Mouse (Mus musculus): ENCODE data around the gene Nyap1. TPM values are rescaled to one million over a fixed set of nuclear protein-coding genes. Genes with fewer than 3 reads are reported as not detected.
"Not testable (repeated sequence)": the region's sequence is repeated elsewhere in the genome, so short reads cannot be mapped to it uniquely, and the experiment has no call there.

Gene Nyap1
- total RNA-seq, 2 experiments from 2014 or later, result not detected

DNA sequence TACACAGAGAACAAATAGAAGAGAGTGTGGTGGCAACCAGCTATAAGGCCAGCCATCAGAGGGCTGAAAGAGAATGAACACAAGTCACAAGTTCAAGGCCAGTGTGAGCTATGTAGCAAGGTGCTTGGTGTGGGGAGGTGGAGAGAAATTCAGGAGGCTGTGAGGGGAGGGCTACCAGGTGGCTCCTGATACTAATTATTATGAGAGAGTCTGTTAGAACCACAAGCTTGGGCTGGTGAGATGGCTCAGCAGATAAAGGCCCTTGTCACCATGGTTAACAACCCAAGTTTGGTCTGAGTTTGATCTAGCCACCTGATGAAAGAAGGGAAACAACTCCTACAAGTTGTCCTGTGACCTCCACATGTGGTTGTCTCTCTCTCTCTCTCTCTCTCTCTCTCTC, 31.3 kb upstream of the Nyap1 start:
- ATAC-seq (replicated peaks; ENCODE audit: poor library complexity, severe bottlenecking), result no peak

DNA sequence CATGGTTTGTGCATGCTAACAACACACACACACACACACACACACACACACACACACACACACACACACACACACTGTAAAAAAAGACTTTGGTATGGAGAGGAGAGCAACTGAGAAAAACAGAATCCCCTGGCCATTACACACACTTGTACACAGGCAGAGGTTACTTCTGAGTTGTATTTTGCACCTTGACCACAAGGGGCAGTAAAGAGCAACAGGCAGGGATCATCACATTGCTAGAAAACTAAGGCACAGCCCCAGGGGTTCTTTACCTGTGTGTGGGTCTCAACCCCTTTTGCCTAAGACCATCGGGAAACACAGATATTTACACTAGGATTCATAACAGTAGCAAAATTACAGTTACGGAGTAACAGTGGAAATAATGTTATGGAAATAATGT, 29.3 kb upstream of the Nyap1 start:
- ATAC-seq (replicated peaks; ENCODE audit: poor library complexity, severe bottlenecking), result peak; percentile 78

DNA sequence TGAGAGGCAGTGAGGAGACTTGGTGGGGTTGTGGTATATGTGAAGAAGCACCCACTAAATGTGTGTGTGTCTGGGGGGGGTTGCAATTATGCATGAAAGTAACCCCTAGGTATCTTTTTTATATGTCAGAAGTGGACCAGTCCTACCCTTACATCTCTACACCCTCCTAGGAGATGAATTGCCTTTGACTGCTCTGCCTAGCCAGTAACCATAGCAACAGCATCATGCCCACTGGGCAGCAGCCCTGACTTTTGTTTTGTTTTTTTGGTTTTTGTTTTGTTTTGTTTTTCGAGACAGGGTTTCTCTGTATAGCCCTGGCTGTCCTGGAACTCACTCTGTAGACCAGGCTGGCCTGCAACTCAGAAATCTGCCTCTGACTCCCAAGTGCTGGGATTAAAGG, 27.1 kb upstream of the Nyap1 start:
- ATAC-seq (replicated peaks; ENCODE audit: poor library complexity, severe bottlenecking), result no peak

DNA sequence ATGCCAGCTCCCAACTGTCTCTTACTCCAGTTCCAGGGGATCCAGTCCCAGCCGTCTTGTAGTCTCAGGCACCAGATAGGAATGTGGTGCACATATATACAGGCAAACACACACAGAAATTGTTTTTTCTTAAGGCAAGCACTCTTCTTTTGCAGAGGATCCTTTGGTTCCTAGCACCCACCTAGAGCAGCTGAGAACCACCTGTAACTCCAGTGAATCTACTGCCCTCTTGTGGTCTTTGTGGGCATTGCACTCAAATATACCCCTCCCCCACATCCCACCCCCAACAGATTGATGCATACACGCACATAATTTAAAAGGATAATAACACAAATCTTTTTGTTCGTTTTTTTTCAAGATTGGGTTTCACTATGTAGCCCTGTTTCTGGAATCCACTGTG, 24.9 kb upstream of the Nyap1 start:
- no peak for ATAC-seq (replicated peaks; ENCODE audit: poor library complexity, severe bottlenecking)

DNA sequence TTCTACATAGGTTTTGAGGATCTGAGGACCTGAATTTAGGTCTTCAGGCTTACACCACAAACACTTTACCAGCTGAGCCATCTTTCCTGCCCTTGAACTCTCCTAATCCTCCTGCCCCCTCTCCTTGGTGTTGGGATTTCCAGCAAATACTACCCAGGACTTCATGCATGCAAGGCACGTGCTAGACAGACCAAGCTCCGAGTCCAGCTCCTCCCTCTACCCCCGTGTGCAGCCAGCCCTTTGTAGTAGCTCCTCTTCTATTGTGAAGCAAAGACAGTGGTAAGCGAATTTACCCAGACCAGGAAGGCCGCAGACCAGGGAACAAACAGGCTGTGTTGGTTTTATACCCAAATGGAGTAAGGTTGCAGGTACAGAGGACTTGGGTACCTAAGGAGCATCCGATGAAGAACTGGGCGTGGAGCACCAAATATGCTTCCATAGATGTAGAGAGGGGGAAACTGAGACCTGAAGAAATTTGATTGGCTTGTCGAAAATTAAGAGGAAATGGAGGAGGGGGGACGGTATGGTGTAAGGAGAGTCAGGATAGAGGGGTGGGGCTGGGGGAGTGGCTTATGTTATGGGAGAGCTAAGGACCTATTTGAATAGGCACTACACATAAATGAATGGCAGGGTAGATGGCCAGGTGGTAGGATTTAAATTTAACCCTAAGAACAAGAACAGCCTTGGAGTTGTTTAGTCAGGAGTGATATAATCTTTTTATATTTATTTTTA, 23.4 kb upstream of the Nyap1 start:
- no peak for ATAC-seq (replicated peaks; ENCODE audit: poor library complexity, severe bottlenecking)

DNA sequence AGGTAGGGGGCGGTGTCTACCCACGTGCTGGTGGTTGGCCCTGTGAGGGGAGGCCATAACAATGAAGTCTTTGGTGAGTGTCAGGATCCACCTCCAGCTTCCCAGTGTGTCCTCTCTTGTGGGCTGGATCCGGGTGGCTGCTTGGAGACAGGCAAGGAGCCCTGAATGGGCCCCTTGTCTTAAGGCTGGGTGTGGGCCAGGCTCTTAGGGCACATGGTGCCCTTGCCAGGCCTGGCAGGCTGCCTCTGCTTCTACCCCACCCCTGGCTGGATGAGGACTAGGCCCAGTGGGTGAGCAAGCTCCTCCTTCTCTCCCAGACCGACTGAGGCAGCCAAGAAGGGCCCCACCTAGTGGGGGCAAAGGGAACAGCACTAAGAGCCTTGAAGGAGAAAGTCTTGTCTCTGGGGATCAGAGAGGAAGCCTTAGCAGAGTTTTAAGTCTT, 18.6 kb upstream of the Nyap1 start:
- peak; percentile 87 for ATAC-seq (replicated peaks; ENCODE audit: poor library complexity, severe bottlenecking)

DNA sequence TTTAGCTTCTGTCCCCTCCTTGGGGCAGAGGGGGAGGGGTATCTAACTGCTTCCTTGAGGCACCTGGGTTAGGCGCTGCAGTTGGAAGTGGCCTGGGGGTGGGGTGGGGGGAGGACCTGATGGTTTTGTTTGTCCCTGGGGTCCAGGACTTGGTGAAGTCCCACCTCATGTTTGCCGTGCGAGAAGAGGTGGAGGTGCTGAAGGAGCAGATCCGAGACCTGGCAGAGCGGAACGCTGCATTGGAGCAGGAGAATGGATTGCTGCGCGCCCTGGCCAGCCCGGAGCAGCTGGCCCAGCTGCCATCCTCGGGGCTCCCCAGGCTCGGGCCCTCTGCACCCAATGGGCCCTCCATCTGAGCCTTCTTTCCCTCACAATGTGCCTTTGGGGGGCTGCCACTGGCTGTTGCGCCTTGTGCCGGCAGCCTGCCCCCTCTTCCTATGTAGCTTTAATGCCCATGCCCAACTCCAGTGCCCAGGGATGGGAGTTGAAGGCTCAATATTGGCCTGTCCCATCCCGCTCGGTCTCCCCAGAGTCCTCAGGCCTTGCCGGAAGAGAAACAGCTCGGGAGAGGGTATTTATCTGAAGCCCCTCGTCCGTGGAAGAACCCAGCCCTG, 17.6 kb upstream of the Nyap1 start:
- ATAC-seq (replicated peaks; ENCODE audit: poor library complexity, severe bottlenecking), result no peak

DNA sequence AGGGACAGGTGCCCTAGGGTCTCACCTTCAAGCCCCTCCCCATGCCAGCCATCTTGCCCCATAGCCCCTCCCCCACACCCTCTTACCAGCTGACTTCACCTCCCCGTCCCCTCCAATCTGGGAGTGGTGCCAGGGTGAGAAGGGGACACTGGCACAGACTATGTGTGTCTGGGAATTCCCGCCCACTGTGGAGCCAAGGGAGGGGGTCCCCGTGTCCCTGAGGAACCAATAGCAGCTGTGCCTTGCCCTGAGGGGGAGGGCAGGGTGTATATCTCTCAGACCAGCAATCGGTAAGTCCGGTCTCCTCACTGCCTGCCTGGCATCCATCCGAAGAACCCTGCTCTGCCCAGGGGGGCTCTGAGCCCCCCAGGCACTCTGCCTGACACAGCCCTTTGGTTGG, 16.5 kb upstream of the Nyap1 start:
- ATAC-seq (replicated peaks; ENCODE audit: poor library complexity, severe bottlenecking), result no peak

DNA sequence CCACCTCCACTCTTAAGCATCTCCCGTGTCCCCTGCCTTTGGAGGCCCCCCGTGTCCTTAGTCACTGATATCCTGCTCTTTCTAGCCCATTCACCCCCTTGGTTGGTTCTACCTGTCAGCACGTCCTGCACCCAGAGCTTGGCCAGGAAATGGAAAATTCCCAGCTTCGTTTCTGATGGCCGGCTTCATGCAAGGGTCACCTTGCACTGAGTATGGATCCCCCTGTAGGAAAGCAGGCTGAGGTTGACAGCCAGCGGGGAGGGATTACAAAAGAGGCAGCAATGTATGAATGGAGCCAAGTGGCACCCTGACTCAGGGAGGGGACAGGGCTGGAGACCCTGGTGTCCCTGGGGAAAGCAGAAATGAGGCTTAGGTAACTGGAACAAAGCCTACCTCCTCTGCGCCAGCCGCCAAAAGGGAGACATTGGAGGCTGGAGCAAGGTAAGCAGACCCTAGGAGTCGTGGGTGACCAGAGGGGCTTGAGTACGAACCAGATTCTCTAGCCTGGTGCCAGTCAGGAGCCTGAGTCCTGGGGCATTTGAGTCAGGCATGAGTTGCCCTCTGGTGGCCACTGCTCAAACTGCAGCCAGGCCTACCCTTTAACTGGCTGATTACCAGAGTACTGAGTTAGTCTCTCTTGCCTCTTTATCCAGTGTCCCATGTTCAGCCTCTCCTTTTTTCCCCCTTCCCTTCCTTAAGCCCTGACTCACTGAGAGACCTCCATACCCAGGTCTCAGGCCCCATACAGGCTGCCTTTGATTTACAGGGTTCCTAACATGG, 15.7 kb upstream of the Nyap1 start:
- peak; percentile 67 for ATAC-seq (replicated peaks; ENCODE audit: poor library complexity, severe bottlenecking)

DNA sequence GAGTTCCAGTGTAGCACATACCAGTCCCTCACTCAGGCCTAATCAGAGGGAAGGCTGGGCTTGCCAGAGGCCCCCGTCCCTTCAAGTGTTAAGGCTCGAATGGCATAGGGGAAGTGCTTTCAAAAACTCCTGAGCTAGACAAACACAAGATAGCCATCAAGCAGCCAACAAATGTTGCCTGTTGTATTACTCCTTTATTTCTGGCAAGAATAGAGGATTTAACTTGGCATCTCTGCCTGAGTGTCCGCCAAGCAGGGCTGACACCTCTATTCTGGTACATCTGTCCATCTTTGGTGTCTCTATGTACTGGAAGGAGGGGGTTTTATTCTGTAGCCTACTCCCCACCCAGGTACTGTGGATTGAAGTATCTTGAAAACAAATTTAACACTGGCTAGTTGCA, 14.7 kb upstream of the Nyap1 start:
- ATAC-seq (replicated peaks; ENCODE audit: poor library complexity, severe bottlenecking), result no peak

DNA sequence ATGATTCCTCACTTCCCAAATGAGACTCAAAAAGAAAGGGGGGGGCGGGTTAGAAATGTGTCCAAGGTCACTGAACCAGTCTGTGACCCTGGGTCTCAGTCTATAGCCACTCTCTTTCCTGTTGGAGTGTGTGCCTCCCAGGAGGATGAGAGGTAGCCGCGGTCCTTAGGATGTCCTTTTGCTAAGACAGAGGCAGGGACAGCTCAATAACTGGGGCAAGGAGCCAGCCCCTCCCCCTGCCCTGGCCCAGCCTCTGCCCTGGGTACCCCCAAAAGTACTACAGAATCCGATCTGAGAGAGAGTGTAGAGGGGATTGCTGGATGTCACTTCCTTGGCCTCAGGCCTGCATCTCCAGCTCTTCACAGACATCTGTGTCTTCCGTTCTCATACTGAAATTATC, 14.0 kb upstream of the Nyap1 start:
- no peak for ATAC-seq (replicated peaks; ENCODE audit: poor library complexity, severe bottlenecking)

DNA sequence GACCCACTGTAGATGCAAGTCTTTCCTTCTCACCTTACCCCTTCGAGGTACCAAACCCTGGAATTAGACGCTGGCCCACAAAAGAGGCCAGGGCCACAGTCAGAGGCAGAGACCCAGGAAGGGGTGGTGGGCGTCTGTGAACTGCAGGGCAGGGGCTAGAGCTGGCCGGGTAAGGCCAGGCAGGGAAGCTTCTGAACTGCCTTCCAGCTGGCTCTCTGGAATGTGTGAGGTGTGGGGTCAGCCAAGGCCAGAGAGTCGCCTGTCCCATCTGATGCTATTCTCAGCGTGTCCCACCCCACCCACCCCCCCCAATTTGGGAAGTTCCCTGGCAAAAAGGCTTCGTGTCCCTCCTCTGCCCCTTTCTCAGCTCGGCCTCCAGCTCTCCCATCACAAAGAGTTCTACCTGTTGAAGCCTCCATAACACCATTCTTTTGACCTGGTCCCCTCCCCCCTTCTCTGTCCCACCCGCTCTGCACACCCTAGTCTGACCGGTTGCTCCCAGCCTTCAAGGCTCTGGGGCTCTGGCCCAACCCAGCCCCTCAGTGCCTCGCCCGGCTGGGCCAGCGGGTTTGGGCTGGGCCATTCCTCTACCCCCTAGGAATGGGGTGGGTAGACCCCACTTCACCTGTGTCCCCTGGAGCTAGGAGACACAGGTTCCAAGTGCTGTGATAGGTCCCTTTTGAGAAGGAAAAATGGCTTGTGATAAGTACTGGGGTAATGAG, 11.9 kb upstream of the Nyap1 start:
- no peak for ATAC-seq (replicated peaks; ENCODE audit: poor library complexity, severe bottlenecking)

DNA sequence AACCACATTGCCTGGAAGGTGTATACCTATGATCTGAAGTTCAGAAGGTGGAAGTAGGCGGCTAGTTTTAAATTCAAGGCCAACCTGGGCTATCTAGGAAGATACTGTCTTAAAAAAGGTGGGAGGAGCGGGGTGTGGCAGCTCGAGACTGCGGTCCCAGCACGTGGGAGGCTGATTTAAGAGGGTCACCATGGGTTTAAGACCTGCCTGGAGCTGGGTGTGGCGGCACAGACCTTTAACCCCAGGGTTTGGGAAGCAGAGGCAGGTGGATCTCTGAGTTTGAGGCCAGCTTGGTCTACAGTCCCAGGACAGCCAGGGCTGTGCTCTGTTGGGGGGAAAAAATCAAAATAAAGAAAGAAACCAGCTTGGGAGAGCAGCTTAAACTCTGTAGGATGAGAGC, 10.6 kb upstream of the Nyap1 start:
- no peak for ATAC-seq (replicated peaks; ENCODE audit: poor library complexity, severe bottlenecking)

DNA sequence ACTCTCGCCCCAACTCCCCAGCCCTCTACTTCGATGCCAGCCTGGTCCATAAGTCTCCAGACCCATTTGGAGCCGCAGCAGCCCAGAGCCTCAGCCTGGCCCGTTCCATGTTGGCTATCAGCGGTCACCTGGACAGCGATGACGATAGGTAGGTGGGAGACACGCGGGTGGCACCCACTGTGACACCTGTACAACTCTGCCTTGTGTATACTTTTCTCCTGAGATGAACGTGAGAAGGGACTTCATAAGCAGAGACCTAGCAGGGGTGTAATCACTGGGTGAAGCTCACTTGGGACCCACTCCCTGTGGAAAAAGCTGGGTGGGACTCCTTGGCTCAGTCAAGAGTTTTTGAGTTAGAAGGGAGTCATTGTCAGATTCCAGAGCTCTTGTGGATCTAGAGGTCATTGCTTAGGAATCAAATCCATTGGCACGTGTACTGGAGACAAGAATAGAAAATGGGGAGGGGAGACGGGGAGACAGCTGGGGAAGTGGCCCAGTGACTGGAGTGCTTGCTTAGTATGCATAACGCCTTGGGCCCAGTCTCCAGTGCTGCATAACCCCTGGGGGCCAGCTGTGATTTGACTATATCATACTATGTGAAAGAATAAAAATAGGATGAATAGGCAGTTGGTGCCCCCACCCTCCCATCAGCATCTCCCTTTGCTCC, 9.9 kb upstream of the Nyap1 start:
- ATAC-seq (replicated peaks; ENCODE audit: poor library complexity, severe bottlenecking), result no peak

DNA sequence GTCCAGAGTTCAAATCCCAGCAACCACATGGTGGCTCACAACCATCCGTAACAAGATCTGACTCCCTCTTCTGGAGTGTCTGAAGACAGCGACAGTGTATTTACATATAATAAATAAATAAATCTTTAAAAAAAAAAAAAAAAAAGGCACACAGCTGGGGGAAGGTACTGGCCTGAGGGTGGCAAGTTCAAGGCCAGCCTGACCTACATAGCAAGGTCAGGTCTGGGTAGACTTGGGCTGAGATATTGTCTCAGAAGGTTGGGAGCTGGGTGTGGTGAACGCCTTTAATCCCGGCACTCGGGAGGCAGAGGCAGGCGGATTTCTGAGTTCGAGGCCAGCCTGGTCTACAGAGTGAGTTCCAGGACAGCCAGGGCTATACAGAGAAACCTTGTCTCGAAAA, 8.8 kb upstream of the Nyap1 start:
- ATAC-seq (replicated peaks; ENCODE audit: poor library complexity, severe bottlenecking), result not testable (repeated sequence)

DNA sequence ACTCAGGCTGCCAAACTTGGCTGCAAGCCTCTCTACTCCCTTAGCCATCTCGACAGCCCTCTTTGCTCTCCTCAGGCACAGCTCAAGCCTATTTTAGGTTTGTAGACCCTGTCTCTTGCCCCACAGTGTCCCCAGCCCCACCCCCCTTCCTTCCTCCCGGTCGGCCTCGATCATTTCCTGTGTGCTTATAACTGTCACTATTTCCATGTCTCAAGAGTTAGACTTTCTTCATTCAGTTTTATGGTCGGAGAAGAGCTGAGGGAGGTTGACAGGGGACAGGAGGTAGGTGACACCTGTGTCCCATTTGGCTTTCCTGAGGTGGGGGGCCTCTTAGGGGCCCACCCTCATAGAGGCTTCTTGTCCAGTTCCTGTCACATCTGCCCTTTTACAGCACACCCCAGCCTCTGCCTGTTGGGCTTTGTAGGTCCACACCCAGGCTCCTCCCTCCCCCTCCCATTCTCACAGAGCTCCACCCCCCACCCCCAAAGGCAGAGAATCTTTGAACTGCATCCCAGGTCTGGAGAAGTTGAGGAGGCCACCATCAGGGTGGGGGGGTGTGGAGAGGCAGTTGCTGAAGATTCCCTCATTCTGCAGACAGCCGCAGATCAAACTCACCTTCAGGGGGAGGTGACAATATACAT, 7.9 kb upstream of the Nyap1 start:
- ATAC-seq (replicated peaks; ENCODE audit: poor library complexity, severe bottlenecking), result peak; percentile 29

DNA sequence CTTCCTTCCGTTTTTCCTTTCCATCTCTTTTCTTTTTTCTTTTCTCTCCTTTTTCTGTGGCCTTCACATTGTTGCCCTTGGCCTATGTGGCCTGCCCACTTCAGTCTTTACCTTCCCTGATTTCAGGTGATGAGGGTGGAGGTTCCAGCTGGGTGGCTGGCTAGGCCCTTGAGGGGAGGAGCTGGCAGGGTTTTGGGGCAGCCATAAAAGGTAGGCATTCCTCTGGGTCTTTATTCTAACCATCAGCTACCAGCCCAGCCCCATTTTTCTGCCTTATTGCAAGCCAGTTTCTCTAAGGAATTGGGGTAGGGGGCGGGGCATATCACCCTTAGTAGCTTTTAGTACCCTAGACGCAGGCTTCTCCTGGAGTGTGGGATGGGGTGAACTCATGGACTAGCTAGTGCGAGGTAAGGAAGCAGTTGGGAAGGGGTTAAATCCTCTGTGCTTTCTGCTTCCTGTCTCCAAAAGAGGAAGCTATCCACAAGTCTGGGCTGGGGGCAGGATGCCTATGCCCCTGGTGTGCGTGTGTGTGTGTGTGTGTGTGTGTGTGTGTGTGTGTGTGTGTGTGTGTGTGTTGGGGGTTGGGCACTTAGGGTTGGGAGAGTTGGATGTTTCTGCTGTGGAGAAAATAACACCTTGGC, 6.8 kb upstream of the Nyap1 start:
- ATAC-seq (replicated peaks; ENCODE audit: poor library complexity, severe bottlenecking), result peak; percentile 51

DNA sequence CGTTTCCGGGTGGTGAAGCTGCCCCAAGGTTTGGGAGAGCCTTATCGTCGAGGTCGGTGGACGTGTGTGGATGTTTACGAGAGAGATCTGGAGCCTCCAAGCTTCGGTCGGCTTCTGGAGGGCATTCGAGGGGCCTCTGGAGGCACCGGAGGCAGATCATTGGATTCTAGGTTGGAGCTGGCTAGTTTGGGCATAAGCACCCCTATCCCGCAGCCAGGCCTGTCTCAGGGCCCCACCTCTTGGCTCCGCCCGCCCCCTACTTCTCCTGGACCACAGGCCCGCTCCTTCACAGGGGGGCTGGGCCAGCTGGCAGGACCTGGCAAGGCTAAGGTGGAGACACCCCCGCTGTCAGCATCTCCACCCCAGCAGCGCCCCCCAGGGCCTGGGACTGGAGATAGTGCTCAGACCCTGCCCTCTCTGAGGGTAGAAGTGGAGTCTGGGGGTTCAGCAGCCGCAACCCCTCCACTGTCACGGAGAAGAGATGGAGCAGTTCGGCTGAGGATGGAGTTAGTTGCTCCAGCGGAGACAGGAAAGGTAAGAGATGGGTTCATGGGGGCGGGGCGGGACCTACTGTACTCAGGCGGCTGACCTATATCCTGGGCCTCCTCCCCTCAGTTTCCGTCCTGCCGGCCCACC, 6.0 kb upstream of the Nyap1 start:
- 0 out of 2 replicates have a peak, but pooled peaks have one; percentile 6 for ATAC-seq (replicated peaks; ENCODE audit: poor library complexity, severe bottlenecking)

DNA sequence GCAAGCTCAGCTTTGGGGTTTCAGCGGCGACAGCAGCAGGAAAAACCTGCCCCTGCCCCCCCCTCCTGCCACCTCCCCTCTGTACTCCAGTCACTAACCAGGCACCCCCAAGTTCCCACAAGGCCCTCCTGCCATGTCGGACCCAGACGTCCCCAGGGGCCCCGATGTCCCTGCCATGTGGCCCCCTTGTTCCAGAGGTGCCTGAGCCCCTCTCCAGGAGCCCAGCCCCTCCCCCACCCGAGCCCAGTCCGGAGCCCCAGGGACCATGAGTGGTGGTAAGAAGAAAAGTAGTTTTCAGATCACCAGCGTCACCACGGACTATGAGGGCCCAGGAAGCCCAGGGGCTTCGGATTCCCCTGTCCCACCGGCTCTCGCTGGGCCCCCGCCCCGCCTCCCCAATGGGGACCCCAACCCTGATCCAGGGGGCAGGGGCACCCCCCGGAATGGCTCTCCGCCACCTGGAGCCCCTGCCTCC, 5.5 kb upstream of the Nyap1 start:
- no peak for ATAC-seq (replicated peaks; ENCODE audit: poor library complexity, severe bottlenecking)

Data from granulocyte monocyte progenitor cell, adult 5-6 weeks (primary cell).